Mouse (Mus musculus) CH12.LX (cell line): ENCODE data around the gene Gm44511.

Source experiments
- CTCF ChIP-seq, 2 experiments: IDR thresholded peaks in 1 of 2; conservative IDR thresholded peaks in 1 of 2; 2 replicates each; pipeline ENCODE4 v1.5.1; 2011 to 2012; ENCODE audit warnings: low read depth in 2 of 2, low read length in 2 of 2, improper control_type of control experiment in 1 of 2, inconsistent platforms in 1 of 2, mild to moderate bottlenecking in 1 of 2, moderate library complexity in 1 of 2
- HCFC1 ChIP-seq: IDR thresholded peaks from 2 replicates; pipeline ENCODE4 v1.6.1; 2012; ENCODE audit warnings: low read depth, mild to moderate bottlenecking, inconsistent platforms, low read length, improper control_type of control experiment
- KAT2A ChIP-seq: IDR thresholded peaks from 2 replicates; pipeline ENCODE4 v1.6.1; 2012; ENCODE audit warnings: low read length, improper control_type of control experiment, inconsistent platforms; ENCODE audit not compliant: insufficient replicate concordance
- MAFK ChIP-seq: IDR thresholded peaks from 2 replicates; pipeline ENCODE4 v1.6.1; 2011; ENCODE audit warnings: low read length, improper control_type of control experiment; ENCODE audit not compliant: insufficient replicate concordance
- MAX ChIP-seq: IDR thresholded peaks from 2 replicates; pipeline ENCODE4 v1.6.1; 2011; ENCODE audit warnings: low read length, improper control_type of control experiment
- MAZ ChIP-seq: IDR thresholded peaks from 2 replicates; pipeline ENCODE4 v1.6.1; 2012; ENCODE audit warnings: low read depth, mild to moderate bottlenecking, inconsistent platforms, low read length, improper control_type of control experiment, moderate library complexity
- MYC ChIP-seq: IDR thresholded peaks from 2 replicates; pipeline ENCODE4 v1.6.1; 2011; ENCODE audit warnings: low read depth, mild to moderate bottlenecking, improper control_type of control experiment, low read length
- NELFE ChIP-seq: IDR thresholded peaks from 2 replicates; pipeline ENCODE4 v1.6.1; 2011; ENCODE audit warnings: low read depth, low read length, improper control_type of control experiment
- POLR2A ChIP-seq: IDR thresholded peaks from 2 replicates; pipeline ENCODE4 v1.6.1; 2011; ENCODE audit warnings: low read depth, mild to moderate bottlenecking, improper control_type of control experiment, low read length
- POLR2AphosphoS2 ChIP-seq: IDR thresholded peaks from 2 replicates; pipeline ENCODE4 v1.6.1; 2011; ENCODE audit warnings: low read depth, low read length, improper control_type of control experiment
- ZKSCAN1 ChIP-seq: IDR thresholded peaks from 2 replicates; pipeline ENCODE4 v1.6.1; 2012; ENCODE audit warnings: low read depth, inconsistent platforms, low read length, improper control_type of control experiment, borderline replicate concordance
- ZMIZ1 ChIP-seq: IDR thresholded peaks from 2 replicates; pipeline ENCODE4 v1.6.1; 2012; ENCODE audit warnings: low read depth, mild to moderate bottlenecking, inconsistent platforms, low read length, improper control_type of control experiment

DNA sequence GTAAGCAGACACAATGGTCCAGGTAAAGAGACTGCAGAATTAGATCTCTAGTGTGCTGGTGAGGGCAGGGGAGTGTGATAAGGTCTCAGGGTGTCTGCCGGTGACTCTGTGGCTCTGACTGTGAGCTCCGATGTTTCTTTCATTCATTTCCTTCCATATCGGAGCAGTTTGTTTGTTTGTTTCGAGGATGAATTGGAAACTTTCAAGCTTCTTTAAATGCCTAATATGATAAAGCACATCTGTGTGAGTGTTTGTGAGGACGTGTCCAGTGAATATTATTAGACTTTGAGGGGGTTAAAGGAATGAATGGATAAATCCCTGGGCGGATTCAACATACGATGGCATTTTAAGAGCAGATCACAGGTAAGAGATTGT lies 26.2 kb downstream of the Gm44511 start:
- TF ChIP-seq ZMIZ1 (no peak), MAX (no peak), CTCF (conservative IDR thresholded peaks at IDR 0.05 in 1 of 2, IDR thresholded peaks at IDR 0.05 in 1 of 2; ENCODE audit: low read depth in 2 of 2, low read length in 2 of 2) (0 out of 4 replicates have a peak, but pooled peaks of 1 of the 2 experiments have one; percentile 2), MAFK (no peak), KAT2A (no peak), POLR2A (no peak), NELFE (no peak), HCFC1 (no peak), MAZ (no peak), MYC (no peak), ZKSCAN1 (no peak), POLR2AphosphoS2 (no peak)
